Mouse (Mus musculus): ENCODE results near the gene Papola. TPM values are rescaled to one million over a fixed set of nuclear protein-coding genes. Genes with fewer than 3 reads are reported as not detected.

Gene Papola
- total RNA-seq, 1 experiment = 131 TPM

DNA sequence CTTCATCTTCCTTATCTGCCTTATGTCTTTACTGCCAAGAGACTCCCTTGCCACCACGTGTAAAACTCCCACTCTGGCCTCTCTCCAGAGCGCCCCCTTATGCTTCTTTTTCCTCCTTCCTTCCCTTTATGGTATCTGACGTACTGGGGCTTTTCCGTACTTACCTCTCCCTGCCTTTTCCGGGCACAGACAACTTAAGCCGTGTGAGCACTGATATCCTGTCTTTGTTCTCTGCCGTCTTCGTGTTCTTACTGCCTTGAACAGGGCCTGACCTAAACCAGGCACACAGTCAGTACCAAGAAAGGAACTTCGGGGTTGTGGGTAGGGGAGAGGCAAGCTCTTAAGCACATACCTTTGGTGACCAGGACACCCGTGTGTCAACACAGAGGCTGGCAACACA is 14.8 kb upstream of the Papola start:
- Histone ChIP-seq H3K27ac (ENCODE audit: insufficient read depth, low read depth, low read length, poor library complexity, severe bottlenecking) (no peak overlapping the region), H3K4me1 (ENCODE audit: control insufficient read depth in 2 of 2, insufficient read depth in 2 of 2, low read length in 2 of 2, poor library complexity in 1 of 2) (peaks cover 0 to 2% of the 10 kb centered on the region in 2 experiments; a peak in 1 of 4 replicates), H3K9me3 (ENCODE audit: control insufficient read depth, insufficient read depth, low read depth, low read length) (no peaks in the 10 kb centered on the region), H3K9ac (ENCODE audit: insufficient read depth, low read depth, low read length, poor library complexity, severe bottlenecking) (no peak overlapping the region), H3K36me3 (ENCODE audit: control insufficient read depth, insufficient read depth, low read length, poor library complexity, severe bottlenecking) (no peaks in the 10 kb centered on the region), H3K4me3 (ENCODE audit: insufficient read depth in 1 of 2, low read depth in 1 of 2, low read length in 2 of 2, poor library complexity in 1 of 2, severe bottlenecking in 1 of 2) (no peak overlapping the region)
- TF ChIP-seq HCFC1 (IDR thresholded peaks at IDR 0.05; ENCODE audit: borderline replicate concordance, insufficient read depth, low read length) (no peak), ZNF384 (IDR thresholded peaks at IDR 0.05; ENCODE audit: low read depth, low read length) (no peak), ZC3H11A (IDR thresholded peaks at IDR 0.05; ENCODE audit: borderline replicate concordance, low read depth, low read length) (no peak), MAFK (IDR thresholded peaks at IDR 0.05; ENCODE audit: insufficient read depth, low read depth, low read length) (no peak), CHD2 (IDR thresholded peaks at IDR 0.05; ENCODE audit: low read depth, low read length) (no peak)
- in situ Hi-C loops (cut with MboI; ENCODE audit: low sequenced_read_pairs in 2 of 2, unreplicated experiment in 2 of 2) = no loop called here
- DNase-seq (ENCODE audit: low read depth, low spot score) = no peak

DNA sequence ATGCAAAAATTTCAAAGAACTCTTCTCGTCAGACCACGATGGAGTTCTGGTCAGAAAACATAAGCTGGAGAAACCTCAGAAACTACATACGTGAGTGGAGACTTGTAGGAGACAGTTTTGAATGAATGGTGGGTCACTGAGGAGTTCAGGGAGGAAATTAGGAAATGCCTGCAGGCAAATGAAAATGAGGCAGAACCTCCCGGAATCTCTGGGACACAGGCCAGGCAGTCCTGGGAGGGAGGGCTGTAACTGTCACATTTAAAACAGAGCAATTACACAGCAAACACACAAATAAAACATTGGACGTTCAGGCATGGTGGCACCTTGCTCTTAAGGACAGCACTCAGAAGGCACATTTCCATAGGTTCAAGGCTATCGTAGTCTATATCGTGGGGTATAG is 9.6 kb upstream of the Papola start:
- Histone ChIP-seq H3K9ac (ENCODE audit: insufficient read depth, low read depth, low read length, poor library complexity, severe bottlenecking) (no peak overlapping the region), H3K36me3 (ENCODE audit: control insufficient read depth, insufficient read depth, low read length, poor library complexity, severe bottlenecking) (no peaks in the 10 kb centered on the region), H3K9me3 (ENCODE audit: control insufficient read depth, insufficient read depth, low read depth, low read length) (no peaks in the 10 kb centered on the region), H3K4me3 (ENCODE audit: insufficient read depth in 1 of 2, low read depth in 1 of 2, low read length in 2 of 2, poor library complexity in 1 of 2, severe bottlenecking in 1 of 2) (no peak overlapping the region), H3K27ac (ENCODE audit: insufficient read depth, low read depth, low read length, poor library complexity, severe bottlenecking) (no peak overlapping the region), H3K4me1 (ENCODE audit: control insufficient read depth in 2 of 2, insufficient read depth in 2 of 2, low read length in 2 of 2, poor library complexity in 1 of 2) (no peaks in the 10 kb centered on the region)
- in situ Hi-C loops (cut with MboI; ENCODE audit: low sequenced_read_pairs in 2 of 2, unreplicated experiment in 2 of 2) = no loop called here
- no peak for DNase-seq (ENCODE audit: low read depth, low spot score)
- TF ChIP-seq ZNF384 (IDR thresholded peaks at IDR 0.05; ENCODE audit: low read depth, low read length) (no peak), ZC3H11A (IDR thresholded peaks at IDR 0.05; ENCODE audit: borderline replicate concordance, low read depth, low read length) (no peak), MAFK (IDR thresholded peaks at IDR 0.05; ENCODE audit: insufficient read depth, low read depth, low read length) (no peak), CHD2 (IDR thresholded peaks at IDR 0.05; ENCODE audit: low read depth, low read length) (no peak)

DNA sequence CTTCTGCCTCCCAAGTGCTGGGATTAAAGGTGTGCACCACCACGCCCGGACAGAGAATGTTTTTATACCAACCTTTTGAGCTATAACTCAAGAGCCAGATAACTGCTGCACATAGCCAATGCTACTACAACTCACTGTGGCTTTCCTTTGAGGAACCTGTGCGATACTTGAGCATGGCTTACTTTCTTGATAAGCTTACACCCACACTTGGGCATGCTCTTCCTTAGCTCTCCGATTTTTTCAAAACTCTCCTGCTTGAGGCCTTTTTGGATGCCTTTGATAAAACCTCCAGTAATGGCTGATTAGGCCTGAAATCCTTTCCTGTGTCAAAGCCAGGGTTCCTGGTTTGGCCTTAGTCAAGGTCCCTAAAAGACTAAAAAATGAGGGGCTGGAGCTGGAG is 6.8 kb upstream of the Papola start:
- H3K27ac ChIP-seq (ENCODE audit: insufficient read depth, low read depth, low read length, poor library complexity, severe bottlenecking) = no peak overlapping the region
- TF ChIP-seq MAFK (IDR thresholded peaks at IDR 0.05; ENCODE audit: insufficient read depth, low read depth, low read length) (no peak), ZNF384 (IDR thresholded peaks at IDR 0.05; ENCODE audit: low read depth, low read length) (no peak), HCFC1 (IDR thresholded peaks at IDR 0.05; ENCODE audit: borderline replicate concordance, insufficient read depth, low read length) (no peak), CHD2 (IDR thresholded peaks at IDR 0.05; ENCODE audit: low read depth, low read length) (no peak), ZC3H11A (IDR thresholded peaks at IDR 0.05; ENCODE audit: borderline replicate concordance, low read depth, low read length) (no peak)
- H3K4me3 ChIP-seq (ENCODE audit: insufficient read depth in 1 of 2, low read depth in 1 of 2, low read length in 2 of 2, poor library complexity in 1 of 2, severe bottlenecking in 1 of 2) = no peak overlapping the region
- H3K9ac ChIP-seq (ENCODE audit: insufficient read depth, low read depth, low read length, poor library complexity, severe bottlenecking) = no peak overlapping the region
- H3K4me1 ChIP-seq (ENCODE audit: control insufficient read depth in 2 of 2, insufficient read depth in 2 of 2, low read length in 2 of 2, poor library complexity in 1 of 2) = peaks cover 0 to 2% of the 10 kb centered on the region in 2 experiments; a peak in 1 of 4 replicates
- H3K9me3 ChIP-seq (ENCODE audit: control insufficient read depth, insufficient read depth, low read depth, low read length) = no peaks in the 10 kb centered on the region
- no peaks in the 10 kb centered on the region for H3K36me3 ChIP-seq (ENCODE audit: control insufficient read depth, insufficient read depth, low read length, poor library complexity, severe bottlenecking)
- no peak for DNase-seq (ENCODE audit: low read depth, low spot score)
- in situ Hi-C loops (cut with MboI; ENCODE audit: low sequenced_read_pairs in 2 of 2, unreplicated experiment in 2 of 2) = no loop called here

GRCm38 (mm10) chr12:105785000-105785774 is 693 bp downstream of the Papola start:
- no peak for TF ChIP-seq HCFC1 (IDR thresholded peaks at IDR 0.05; ENCODE audit: borderline replicate concordance, insufficient read depth, low read length)
- TF ChIP-seq MAFK (IDR thresholded peaks at IDR 0.05; ENCODE audit: insufficient read depth, low read depth, low read length) = no peak
- H3K4me1 ChIP-seq (ENCODE audit: control insufficient read depth in 2 of 2, insufficient read depth in 2 of 2, low read length in 2 of 2, poor library complexity in 1 of 2) = peaks cover 3 to 7% of the 10 kb centered on the region in 2 experiments; a peak in 2 of 4 replicates
- H3K4me3 ChIP-seq (ENCODE audit: insufficient read depth in 1 of 2, low read depth in 1 of 2, low read length in 2 of 2, poor library complexity in 1 of 2, severe bottlenecking in 1 of 2) = peak overlapping the region; percentile 94 to 100
- H3K27ac ChIP-seq (ENCODE audit: insufficient read depth, low read depth, low read length, poor library complexity, severe bottlenecking) = peak overlapping the region; percentile 99
- in situ Hi-C loops (cut with MboI; ENCODE audit: low sequenced_read_pairs in 2 of 2, unreplicated experiment in 2 of 2) = no loop called here
- peak overlapping the region; percentile 100 for H3K9ac ChIP-seq (ENCODE audit: insufficient read depth, low read depth, low read length, poor library complexity, severe bottlenecking)
- H3K9me3 ChIP-seq (ENCODE audit: control insufficient read depth, insufficient read depth, low read depth, low read length) = no peaks in the 10 kb centered on the region
- DNase-seq (ENCODE audit: low read depth, low spot score) = no peak
- peaks cover 5% of the 10 kb centered on the region; the same call in 1 of the 2 replicates for H3K36me3 ChIP-seq (ENCODE audit: control insufficient read depth, insufficient read depth, low read length, poor library complexity, severe bottlenecking)
